ENCODE assay signal across 9 mouse cellular contexts in genomic region chr1:194739894-194740293, GRCm38 (mm10).
DNase-seq lines count a peak whose midpoint lies in the region; ATAC-seq lines count a peak whose summit lies in the region.
"Had no signal": no experiment of that assay in that cellular context is flagged by ENCODE, and none has a peak within 500 bp of the region (broad histone marks: within the 10 kb centered on the region; RNA-seq: fewer than 3 reads in every experiment).

No protein-coding gene starts in this region.

- H3K4me2 ChIP-seq in embryonic facial prominence, embryonic 13.5 days, result no peak overlapping the region
- H3K4me2 ChIP-seq: kidney, embryonic 15.5 days had no signal

- H3K27ac ChIP-seq in embryonic facial prominence, embryonic 13.5 days, result no peak overlapping the region
- H3K27ac ChIP-seq: kidney, embryonic 15.5 days had no signal

- peak; percentile 17 for DNase-seq in gastrocnemius, adult 18-20 months (ENCODE audit: low spot score)
- DNase-seq in gastrocnemius, adult 8-10 months (ENCODE audit: low spot score in 2 of 2), result no peak
- peak; percentile 32 for DNase-seq in heart, postnatal 36 days
- DNase-seq in thymus, postnatal 10 days (ENCODE audit: low spot score in 2 of 2), result no peak
- DNase-seq in right cerebral cortex, postnatal 36 days (ENCODE audit: low spot score in 2 of 2), result no peak

- peaks cover 21% of the 10 kb centered on the region for H3K4me1 ChIP-seq in embryonic facial prominence, embryonic 13.5 days
- H3K4me1 ChIP-seq: kidney, embryonic 15.5 days had no signal

- H3K27me3 ChIP-seq in embryonic facial prominence, embryonic 13.5 days, result no peaks in the 10 kb centered on the region
- H3K27me3 ChIP-seq: kidney, embryonic 15.5 days had no signal

- no peak overlapping the region for H3K9ac ChIP-seq in embryonic facial prominence, embryonic 13.5 days
- H3K9ac ChIP-seq: kidney, embryonic 15.5 days had no signal

- no peaks in the 10 kb centered on the region for H3K36me3 ChIP-seq in embryonic facial prominence, embryonic 13.5 days
- H3K36me3 ChIP-seq: kidney, embryonic 15.5 days had no signal

- H3K9me3 ChIP-seq in embryonic facial prominence, embryonic 13.5 days, result no peaks in the 10 kb centered on the region
- H3K9me3 ChIP-seq: kidney, embryonic 15.5 days had no signal

- intact Hi-C loops in heart, postnatal 36 days (cut with DNase I), result no loop called here

- no peak overlapping the region for H3K4me3 ChIP-seq in embryonic facial prominence, embryonic 13.5 days
- H3K4me3 ChIP-seq: kidney, embryonic 15.5 days had no signal

- ATAC-seq in embryonic facial prominence, embryonic 13.5 days (ENCODE audit: insufficient number of reproducible peaks, insufficient read depth, low FRiP score, low TSS enrichment, low read depth), result peak; percentile 27; the same call in 1 of the 2 replicates
- ATAC-seq in megakaryocyte-erythroid progenitor cell, adult 5-6 weeks (replicated peaks; ENCODE audit: low FRiP score, low TSS enrichment, poor library complexity, severe bottlenecking), result 0 out of 2 replicates have a peak, but pooled peaks have one; percentile 19
- ATAC-seq in activated CD4-positive, CD25-positive, alpha-beta regulatory T cell, adult 4 months, result no peak

Comparison
In these comparisons a context has a peak if more than half of its experiments do, and no peak if none do; other contexts are left out.
1. DNase-seq: peak in gastrocnemius, adult 18-20 months (single experiment) and heart, postnatal 36 days (2 of 2); none in gastrocnemius, adult 8-10 months (0 of 2), thymus, postnatal 10 days (0 of 2) and right cerebral cortex, postnatal 36 days (0 of 2).